Mouse (Mus musculus) bone marrow, adult 2 months (tissue): ENCODE data around the gene Ankrd34c.

ENCODE experiments used
- CTCF ChIP-seq: fragments of 200-500 bp; IDR thresholded peaks from 2 replicates; pipeline ENCODE4 v1.5.1; 2011; ENCODE audit warnings: low read length, control low read depth; ENCODE audit not compliant: control insufficient read depth, insufficient read depth
- POLR2A ChIP-seq: fragments of 200-500 bp; IDR thresholded peaks from 2 replicates; pipeline ENCODE4 v1.6.1; 2011; ENCODE audit warnings: low read depth, mild to moderate bottlenecking, control low read depth, low read length, borderline replicate concordance; ENCODE audit not compliant: control insufficient read depth

GRCm38 (mm10) chr9:89787532-89787931 lies 49.3 kb upstream of the Ankrd34c start:
- no peak for TF ChIP-seq POLR2A
- no peak for TF ChIP-seq CTCF
